Mouse (Mus musculus) kidney, postnatal 4 days (tissue): ENCODE data around the gene Kank1.
A peak's percentile ranks its signal among the peaks of the same experiment; 100 is the strongest.

Experiments
- DNase-seq, 2 experiments: peaks; one replicate each; pipeline ENCODE4 v3.0.0; 2021; ENCODE audit warnings: mixed read lengths in 2 of 2

Gene Kank1

DNA sequence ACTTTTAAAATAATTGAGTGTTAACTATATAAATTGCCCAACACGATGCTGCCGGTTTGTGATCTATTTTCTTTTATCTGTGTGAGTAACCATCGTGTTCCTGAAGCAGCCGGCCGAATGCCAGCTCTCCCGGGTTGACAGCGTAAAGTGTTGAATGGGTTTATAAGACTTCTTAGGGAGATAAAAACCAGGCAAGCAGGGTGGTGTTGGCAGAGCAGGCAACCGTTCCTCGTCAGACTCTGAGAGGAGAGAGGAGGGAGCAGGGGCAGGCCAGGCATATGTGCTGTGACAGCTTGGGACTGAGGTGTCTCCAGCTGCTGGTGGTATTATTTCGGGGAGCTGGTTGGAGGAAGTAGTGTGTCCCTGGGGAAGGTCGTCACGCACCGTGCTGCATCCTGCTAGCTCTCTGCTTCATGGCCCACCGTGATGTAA is 78.7 kb downstream of the Kank1 start:
- no peak for DNase-seq

DNA sequence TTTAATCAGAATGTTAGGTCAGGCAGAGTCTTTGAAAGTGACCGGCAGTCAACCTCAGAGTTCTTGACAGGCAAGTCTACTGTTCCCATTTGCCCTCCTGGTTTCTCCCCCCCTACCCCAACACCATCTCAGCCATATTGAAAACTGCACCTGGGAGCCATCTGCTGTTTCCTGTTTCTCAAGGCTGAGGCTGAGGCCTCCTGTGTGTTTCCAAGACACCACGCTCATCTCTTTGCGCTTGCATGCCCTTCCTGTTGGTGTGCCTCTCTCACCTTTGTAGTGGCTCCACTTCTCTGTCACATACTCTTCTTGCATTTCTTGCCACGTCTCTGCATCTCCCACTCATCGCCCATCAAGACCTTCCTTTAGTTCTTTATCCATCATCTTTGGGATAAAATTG is 79.2 kb downstream of the Kank1 start:
- DNase-seq: no peak

DNA sequence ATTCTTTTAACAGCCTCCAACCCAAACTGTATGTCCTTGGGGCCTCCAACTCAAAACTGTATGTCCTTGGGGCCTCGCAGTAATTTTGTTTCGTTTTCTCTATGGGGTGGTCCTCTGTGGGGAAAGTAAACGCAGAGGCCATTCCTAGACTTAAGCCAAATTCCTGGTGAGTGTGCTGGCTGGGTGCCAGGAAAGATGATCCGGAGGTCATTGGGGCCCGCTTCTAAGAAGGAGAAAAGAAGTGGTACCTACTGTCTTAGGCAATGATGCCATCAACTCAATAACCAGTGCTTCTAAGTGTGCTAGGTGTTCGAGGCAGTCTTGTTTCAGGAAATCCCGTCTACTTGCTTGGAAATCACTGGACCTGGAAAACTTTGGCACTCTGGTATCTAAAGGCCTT is 87.5 kb downstream of the Kank1 start:
- peak in 1 of 2 experiments; percentile 41 for DNase-seq

DNA sequence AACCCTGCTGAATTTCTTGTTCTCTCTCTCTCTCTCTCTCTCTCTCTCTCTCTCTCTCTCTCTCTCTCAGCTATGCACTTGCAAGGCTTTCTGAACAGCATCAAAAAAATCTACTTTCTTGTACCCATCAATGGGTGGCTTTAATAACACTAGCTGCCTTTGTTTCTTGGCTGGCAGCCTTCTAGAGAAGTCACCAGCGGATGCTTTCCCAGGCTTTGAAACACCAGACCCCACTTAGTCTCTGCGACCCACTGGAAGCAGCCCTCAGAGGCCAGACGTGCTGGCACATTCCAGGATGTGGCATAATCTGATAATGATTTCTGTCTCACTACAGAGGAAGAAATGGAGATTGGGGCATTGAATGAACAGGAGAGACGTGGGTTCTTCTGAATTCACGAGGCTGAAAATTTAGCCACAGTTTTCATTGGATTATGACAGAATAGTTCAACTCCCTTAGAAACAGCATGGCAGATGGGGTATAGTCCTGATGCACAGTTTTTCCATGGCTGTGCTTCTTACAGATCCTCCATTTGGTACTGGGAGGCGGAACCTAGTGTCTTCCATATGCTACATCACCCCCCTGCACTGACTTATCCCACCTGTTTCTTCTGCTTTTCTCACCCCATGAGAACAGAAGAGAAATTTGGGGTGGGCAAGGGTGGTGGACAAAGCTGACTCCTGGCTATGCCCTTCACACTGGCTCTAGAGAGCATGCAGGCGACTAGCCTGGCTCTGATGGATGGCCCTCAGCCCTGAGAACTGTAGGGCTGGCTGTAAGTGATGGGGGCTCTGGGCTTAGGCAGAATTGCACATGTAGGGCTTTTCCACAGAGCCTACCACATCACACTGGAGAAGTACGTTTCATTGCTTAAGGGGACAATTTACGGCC is 88.6 kb downstream of the Kank1 start:
- no peak for DNase-seq

DNA sequence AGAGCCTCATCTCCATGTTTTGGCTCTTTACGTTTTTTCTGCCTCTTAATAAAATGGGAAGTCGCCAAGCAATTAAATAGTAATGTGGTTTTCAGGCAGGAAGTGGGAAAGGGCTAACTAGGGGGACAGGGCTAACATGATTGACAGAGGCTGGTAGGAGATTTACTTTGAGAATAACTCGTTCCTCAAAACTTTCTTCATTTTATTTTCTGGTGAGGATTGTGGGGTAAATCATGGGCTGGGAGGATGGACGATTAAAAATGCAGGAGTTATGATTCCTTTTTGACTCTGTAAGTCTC is 89.2 kb downstream of the Kank1 start:
- no peak for DNase-seq

DNA sequence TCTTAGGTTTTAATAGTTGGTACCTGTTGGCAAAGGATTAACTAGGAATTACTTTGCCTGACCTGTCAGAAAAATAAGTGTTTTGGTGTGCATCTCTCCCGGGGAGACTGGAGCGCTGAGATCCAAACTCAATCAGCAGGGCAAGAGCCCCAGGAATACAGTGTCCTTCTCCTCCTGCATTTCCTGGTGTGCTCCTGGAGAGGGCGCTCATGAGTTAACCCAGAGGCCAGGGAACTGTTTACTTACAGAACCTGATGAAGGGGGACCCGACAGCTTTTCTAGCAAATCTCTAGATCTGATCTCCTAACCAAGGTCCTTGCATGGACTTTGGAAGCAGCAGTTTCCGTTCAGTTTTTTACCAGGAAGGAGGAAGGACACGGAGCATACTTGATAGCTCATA is 90.9 kb downstream of the Kank1 start:
- DNase-seq: no peak

DNA sequence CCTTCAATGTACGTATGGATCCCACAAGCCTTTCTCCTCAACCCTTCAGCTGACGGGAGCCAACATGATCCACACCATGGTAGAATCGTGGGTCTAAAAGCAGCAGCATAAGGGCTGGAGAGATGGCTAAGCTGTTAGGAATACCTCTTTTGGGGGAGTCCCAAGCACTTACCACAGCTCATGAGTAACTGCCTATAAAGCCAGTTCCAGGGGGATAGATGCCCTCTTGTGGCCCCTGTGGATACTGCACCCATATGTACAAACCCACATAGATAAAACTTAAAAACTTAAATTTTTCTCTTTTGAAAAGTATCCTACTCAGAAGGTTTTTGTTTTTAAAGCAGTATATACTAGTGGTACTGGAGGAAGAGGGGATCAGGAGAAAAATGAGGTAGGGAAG is 97.6 kb downstream of the Kank1 start:
- peak; percentile 80 for DNase-seq

DNA sequence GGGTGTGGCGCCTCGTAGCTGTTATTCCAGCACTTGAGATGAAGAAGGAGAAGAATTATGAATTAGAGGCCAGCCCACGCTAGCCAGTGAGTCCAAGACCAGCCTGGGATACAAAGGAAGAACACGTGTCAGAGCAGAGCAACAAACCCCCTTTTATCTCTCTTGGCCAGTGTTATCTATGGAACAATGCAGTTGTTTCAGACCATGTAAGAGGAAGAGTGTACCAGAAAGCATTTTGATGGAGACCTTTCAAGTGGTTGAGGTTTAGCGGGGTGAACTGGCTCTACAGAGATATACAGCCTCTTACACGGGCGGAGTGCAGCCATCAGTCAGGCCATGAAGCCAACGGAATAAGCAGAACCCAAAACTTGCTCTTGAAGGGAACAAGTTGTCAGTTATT is 100.0 kb downstream of the Kank1 start:
- no peak for DNase-seq

DNA sequence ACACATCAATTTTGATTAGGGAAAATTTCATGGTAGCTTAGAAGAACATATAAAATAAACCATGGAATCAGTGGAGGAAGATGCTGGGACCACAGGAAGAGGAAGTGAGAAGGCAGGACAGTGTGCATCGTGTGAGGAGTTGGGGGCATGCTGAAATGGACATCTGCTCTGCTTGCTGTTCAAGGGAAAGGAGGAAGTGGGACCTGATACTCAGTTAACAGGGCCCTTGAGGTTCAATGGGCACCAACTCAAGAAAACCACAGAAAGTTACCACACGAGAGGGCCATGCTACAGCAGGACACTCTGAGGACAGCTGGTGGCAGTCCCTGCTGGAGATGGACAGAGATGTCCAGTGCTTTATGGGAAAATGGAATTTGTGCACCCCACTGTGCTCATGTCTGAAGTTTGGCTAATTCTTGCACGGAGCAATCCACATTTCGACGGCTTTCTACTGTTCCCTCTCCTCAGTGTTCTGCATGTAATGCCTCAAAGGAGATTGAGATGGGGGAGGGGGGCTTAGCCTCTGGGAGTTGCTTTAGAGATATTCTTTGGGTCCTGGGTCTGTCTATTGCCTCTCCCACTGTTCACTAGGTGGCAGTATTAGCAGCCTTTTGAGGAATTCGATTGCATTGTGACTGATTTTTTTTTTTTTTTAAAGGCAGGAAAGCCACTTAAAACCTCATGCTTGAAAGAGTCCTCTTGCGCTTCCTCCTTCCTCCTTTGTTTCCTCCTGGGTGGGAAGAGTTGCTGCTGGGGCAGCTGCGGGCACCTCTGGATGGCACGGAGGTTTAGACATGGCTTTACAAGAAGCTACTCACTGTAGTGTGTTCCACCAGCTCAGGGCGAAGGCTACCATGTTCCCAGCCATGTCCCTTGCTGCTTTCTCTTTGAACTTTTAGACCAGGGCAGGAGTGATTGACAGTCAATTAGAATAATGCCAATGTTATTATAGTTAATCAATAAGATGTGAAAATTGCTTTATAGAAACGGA is 104.2 kb downstream of the Kank1 start:
- DNase-seq: peak; percentile 21 to 54

DNA sequence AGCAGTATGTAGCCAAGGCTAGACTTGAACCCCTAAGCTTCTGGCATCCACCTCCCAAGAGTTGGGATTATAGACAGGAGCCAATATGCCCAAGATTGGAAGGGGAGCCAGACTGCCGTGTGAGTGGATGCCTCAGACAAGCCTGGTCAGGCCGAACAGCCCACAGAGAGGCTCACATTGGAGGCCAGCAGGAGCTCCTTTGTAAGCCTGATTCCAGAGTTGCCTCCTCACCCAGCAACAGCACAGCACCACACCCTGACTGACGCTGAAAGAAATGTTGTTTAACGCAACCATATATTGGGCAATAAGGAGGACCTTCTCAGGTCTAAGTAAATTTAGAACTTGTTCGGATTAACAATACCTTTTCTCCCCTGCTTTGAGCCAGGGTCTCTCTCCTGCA is 105.3 kb downstream of the Kank1 start:
- DNase-seq: no peak

DNA sequence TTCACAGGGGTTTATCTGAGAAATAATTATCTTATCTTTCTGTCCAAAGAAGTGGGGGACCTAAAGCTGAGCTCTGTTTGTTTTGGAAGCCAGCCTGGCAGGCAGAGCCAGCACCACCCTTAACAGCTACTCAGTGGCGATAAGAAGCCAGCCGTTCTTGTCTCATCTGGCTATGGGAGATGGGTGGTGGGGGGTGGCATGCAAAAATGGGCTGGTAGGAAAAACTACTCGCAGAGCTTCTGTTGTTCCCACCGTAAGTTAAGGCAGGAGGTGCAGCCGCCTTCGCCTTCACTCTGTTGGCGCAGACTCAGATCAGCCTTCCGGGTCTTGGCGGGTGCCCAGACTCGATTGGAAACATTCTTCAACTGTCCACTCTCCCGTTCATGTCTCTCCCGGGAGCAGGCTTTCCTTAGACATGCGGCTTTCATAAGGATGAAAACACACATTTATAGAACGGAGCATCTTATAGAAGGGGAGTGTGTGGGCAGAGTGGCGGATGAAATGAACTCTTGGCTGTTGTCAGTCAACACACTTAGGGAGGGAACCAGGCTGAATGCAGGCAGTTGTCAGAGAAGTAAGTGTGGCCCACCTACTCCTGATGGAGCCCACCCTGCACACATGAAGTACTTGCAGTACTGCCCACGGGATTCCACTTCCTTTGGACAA is 107.0 kb downstream of the Kank1 start:
- DNase-seq: peak; percentile 47 to 60

DNA sequence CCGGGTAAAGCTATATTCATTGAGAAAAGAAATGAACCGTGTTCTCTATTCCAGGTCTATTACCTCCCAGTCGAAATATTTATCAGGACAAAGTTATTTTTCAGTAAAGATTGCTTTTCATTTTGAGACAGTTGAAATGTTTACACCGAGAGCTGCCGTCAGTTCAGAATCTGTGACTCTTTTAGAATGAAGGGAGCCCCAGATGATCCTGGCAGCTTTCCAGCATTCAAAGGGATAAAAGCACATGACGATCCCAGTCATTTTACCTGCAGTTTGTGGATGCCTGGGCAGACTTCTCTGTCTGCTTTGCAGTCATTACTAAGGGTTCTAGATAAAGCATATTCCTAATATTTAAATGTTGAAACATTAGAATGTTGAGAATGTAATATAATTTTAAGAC is 107.6 kb downstream of the Kank1 start:
- no peak for DNase-seq

DNA sequence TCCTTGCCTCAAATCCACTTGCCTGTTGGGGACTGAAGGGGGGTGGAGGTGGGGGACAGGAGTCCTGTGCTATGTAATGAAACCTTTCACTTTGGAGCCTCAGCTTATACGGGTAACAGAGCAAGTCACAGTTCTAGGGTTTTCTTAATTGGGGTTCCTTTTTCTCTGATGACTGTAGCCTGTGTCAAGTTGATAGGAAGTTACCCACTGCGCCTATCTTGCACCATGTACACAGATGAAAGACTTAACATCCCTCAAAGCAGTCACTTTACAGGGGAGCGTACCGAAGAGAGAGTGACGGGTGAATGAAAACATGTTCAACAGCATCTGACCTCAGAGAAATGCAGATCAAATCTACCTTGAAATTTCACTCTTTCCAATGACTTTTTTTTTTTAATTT is 109.2 kb downstream of the Kank1 start:
- no peak for DNase-seq

DNA sequence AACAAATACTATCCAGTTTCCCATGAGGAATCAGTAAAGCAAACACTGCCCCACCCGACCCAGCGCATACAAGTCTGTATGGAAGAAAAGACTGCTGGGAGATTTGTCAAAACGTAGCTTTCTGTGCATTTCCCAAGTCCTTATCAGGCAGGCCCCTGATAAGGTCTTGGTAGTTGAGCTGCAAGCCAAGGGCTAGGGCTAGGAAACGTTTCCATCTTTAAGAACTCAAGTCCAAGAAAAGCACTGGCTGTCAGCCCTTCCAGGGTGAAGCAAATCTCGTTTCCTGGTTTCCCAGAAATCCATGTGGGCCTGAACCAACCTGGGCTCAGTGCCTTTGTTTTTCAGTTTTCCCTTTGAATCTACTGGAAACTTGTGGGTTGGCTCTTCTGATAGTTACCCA is 110.7 kb downstream of the Kank1 start:
- no peak for DNase-seq

DNA sequence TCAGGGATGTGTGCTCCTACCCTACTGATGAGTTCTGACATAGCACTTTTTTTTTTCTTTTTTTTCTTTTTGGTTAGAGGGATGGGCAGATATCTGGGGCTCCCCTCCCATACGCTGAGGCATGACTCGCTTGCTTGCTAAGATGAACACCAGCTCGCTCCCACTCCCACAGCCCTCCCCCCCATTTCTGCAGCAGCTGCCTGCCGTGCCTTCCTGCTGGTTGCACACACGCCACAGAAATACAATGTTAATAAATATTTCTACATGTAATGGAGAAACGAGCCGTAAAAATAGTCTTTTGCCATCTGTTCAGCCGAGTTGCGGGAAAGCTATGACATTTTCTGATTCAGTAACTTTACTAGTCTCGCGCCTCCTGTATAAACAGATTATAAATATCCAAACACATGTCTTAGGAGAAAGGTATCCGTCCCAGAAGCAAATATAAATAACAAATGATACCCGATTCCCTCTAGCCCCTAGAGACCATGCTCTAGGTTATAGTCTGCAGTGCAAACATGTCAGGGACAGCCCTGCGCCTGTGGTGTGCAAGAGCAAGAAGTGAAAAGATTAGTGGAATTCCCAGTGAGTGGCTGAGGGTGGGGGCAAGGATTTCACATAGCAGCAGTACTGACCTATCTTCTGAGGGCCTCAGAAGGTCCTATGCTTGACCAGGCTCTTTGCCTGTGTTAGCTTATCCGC is 114.6 kb downstream of the Kank1 start:
- DNase-seq: no peak

DNA sequence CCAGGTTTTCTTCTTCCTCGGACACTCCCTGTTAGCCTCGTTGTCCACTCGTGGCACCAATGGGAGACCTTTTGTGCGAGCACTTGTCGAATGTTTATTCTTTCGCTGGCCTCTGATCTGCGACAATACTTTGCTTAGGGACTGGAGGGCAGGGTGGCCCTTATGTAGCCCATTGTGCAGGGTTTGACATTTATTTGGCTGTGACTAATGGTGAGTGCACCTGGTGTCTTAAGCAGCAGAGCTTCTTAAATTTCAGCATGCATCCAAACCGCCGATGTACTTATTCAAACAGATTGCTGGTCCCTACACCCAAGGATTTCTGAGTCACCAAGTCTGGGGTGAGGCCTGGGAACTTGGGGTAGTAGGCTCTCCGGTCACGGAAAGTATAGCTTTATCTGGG is 120.3 kb downstream of the Kank1 start:
- DNase-seq: no peak

DNA sequence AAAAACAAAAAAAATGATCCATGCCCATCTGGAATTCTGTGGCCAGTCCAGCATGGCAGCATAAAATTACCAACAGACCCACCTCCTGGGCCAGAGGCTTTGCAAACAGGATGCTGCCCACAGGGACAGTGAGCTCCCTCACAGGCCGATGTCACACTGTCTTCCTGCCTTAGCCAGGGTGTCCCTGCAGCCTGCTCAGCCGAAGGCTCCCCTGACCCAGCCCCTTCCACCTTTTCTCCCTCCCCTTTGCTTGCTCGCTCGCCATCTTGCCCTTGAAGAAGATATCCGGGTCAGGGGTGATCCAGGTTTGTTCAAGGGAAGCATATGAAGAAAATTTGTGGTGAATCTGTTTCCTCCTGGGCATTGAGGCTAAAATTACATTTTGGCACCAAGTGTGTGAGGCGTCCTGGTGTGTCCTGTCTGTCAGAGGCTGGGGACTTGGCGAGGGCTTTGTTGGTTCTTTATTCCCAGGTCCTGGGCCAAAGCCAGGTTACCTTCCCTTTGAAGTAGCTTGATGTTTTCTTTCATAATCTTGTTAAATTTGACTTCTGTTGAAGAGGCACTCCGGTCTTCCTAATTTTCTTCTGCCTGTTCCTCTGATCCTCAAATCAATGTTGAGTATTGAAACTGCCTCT is 121.8 kb downstream of the Kank1 start:
- DNase-seq: peak in 1 of 2 experiments; percentile 27

DNA sequence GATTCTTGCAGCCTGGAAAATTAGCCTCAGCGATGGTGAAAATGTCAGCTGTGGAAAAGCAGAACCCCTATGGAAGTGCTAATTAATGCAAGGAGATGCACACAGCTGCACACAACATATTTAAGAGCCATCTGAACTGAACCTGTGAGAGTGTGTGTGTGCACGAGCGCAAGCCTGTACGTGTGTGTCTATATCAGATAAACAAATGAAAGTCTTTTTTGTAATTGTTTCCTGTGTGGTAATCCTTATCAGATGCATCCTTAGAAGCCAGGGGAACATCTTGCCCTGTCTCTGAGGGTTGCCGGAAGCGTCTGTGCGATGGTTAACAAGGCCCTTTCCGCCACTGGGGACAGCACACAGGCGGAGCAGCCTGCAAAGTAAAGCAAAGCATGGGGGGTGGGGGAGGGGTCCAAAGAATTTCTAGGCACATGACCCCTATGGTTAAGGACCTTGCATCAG is 123.8 kb downstream of the Kank1 start:
- peak in 1 of 2 experiments; percentile 42 for DNase-seq

DNA sequence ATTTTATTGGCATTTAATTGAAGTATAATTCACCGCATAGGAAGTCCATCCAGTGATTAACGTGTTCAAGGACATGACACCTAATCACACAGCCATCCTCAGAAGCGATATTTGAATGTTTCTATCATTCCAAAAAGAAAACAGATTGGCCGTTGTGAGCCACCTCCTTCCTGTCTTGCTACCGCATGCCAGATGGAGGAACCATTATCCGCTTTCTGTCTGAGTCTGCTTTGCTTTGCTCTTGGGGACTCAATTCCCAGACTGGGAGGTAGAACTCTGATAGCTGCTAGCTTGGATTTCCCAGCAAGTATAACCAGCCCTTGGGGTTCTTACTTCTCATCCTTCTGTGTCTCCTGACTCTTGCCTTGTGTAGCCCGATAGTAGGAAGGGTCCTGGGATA is 125.2 kb downstream of the Kank1 start:
- no peak for DNase-seq

DNA sequence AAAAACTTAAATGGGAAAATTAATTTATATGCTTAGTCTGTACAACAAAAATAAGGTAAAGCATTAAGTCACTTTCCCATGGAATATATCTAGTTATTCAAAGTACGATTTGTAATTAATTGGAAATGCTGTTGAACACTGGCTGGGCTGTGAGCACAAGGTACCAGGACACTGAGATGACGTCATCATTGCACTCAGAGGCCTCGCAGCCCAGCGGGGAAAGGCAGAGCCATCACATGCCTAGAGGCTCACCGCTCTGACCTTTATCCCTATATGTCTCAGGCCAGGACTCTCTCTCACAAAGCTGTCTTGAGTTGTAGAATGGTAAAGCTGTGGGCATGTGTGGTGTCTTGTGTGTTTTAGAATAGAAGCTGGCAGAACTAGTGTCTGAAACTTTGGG is 128.9 kb downstream of the Kank1 start:
- no peak for DNase-seq

DNA sequence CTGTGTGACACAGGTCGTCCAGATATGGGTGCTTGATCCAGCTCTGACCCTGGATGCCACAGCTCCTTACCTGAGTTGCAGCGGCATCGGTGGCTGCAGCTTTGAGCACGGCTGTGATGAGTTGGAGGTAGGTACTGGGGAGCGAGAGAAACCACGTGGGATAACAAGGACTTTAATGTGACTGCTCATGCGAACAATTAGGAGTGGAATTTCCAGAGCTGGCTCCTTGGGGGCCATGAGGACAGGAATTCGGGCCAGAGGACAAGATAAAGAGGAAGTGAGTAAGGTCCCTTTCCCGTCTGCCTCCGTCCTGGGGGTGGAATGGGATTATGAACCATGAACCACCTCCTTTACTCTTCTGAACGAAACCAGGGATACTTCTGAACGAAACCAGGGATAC is 129.8 kb downstream of the Kank1 start:
- no peak for DNase-seq

DNA sequence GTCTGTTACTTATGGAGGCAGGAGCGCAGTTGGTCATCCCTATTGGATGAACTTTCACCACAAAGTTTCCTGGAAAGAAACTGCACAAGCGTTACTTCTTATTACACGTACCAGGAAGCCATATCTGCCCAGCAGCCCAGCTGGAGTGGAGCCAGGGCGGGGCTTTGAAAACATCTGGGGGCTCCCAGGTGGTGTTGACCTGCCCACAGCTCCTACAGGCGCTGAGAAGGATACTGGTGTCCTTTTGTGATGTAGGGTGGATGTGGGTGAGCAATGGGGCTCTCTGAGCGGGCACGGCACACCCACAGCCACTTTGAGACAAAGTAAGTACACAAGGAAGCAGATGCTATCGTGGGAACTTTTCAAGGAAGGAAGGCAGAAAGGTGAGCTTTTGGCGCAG is 133.7 kb downstream of the Kank1 start:
- no peak for DNase-seq
